Comparison of ENCODE assay signal across 25 mouse cellular contexts in the genomic region with DNA sequence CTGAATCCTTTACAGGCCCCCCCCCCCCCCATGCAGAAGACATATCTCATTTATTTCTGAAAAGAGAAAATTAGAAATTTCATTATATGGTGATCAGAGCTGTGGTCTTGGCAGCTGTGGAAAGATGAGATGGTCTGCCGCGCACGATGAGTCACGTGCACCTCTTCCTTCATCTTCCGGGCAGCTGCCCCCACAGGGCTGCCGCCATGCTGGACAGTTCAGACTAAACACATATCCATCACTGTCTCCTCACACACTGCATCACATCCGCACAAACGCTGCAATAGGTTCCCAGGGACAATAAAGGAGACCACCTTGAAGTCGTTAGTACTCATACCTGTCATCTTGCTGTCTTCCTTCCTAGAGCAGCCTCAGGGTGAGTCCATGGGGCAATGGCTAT.
DNase-seq lines count a peak whose midpoint lies in the region; ATAC-seq and TF ChIP-seq lines count a peak whose summit lies in the region.
"Had no signal": no experiment of that assay in that cellular context is flagged by ENCODE, and none has a peak within 500 bp of the region (broad histone marks: within the 10 kb centered on the region; RNA-seq: fewer than 3 reads in every experiment).

No protein-coding gene starts in this region.

- DNase-seq in embryo, embryonic 10 days (ENCODE audit: low spot score), result peak; percentile 13
- DNase-seq in embryo, embryonic 11 days, result no peak
- DNase-seq in lung, embryonic 14.5 days, result peak; percentile 65
- DNase-seq in lung, postnatal 36 days, result no peak
- DNase-seq in lung, postnatal 0 days (ENCODE audit: low spot score), result no peak
- no peak for DNase-seq in lung, postnatal 14 days
- no peak for DNase-seq in testis, postnatal 14 days (ENCODE audit: low spot score)
- DNase-seq: adrenal gland, adult 2 months; adrenal gland, postnatal 10 days; adrenal gland, postnatal 25 days; B cell, adult 2 months; cerebellum, adult 11 months; cerebellum, adult 18-20 months; cerebellum, adult 8-10 months; cerebellum, adult 9-11 months; cerebellum, postnatal 14 days; cerebellum, postnatal 36 days had no signal

- no peaks in the 10 kb centered on the region for H3K27me3 ChIP-seq in lung, embryonic 14.5 days (ENCODE audit: insufficient read depth, low read length)
- no peaks in the 10 kb centered on the region for H3K27me3 ChIP-seq in lung, postnatal 0 days (replicated peaks; ENCODE audit: insufficient read depth, low read length)
- no peaks in the 10 kb centered on the region for H3K27me3 ChIP-seq in testis, adult 2 months (ENCODE audit: control insufficient read depth, insufficient read depth, low read length)
- H3K27me3 ChIP-seq: embryonic facial prominence, embryonic 13.5 days; embryonic facial prominence, embryonic 15.5 days; forebrain, embryonic 12.5 days had no signal

- peak; percentile 69 for TF ChIP-seq EP300 in lung, postnatal 0 days (IDR thresholded peaks at IDR 0.05)

- TF ChIP-seq CTCF in lung, embryonic 14.5 days (IDR thresholded peaks at IDR 0.05; ENCODE audit: low read depth), result no peak
- no peak for TF ChIP-seq CTCF in lung, postnatal 0 days (IDR thresholded peaks at IDR 0.05)
- no peak for TF ChIP-seq CTCF in testis, adult 2 months (IDR thresholded peaks at IDR 0.05; ENCODE audit: control insufficient read depth, insufficient read depth, insufficient replicate concordance, low read depth, low read length)

- no peak for TF ChIP-seq POLR2A in testis, adult 2 months (IDR thresholded peaks at IDR 0.05; ENCODE audit: control insufficient read depth, low read depth, low read length)

- H3K4me1 ChIP-seq in lung, embryonic 14.5 days (ENCODE audit: insufficient read depth), result peaks cover 6% of the 10 kb centered on the region; the same call in 1 of the 2 replicates
- no peaks in the 10 kb centered on the region for H3K4me1 ChIP-seq in lung, postnatal 0 days (ENCODE audit: insufficient read depth, low read depth, low read length)
- no peaks in the 10 kb centered on the region for H3K4me1 ChIP-seq in testis, adult 2 months (ENCODE audit: control insufficient read depth, insufficient read depth, low read length)
- H3K4me1 ChIP-seq: forebrain, embryonic 10.5 days; forebrain, embryonic 12.5 days had no signal

- H3K36me3 ChIP-seq in lung, embryonic 14.5 days (ENCODE audit: insufficient read depth), result no peaks in the 10 kb centered on the region
- no peaks in the 10 kb centered on the region for H3K36me3 ChIP-seq in lung, postnatal 0 days (ENCODE audit: insufficient read depth, low read length)
- H3K36me3 ChIP-seq in testis, adult 2 months (ENCODE audit: control insufficient read depth, insufficient read depth, low read length), result no peaks in the 10 kb centered on the region
- H3K36me3 ChIP-seq: embryonic facial prominence, embryonic 13.5 days; embryonic facial prominence, embryonic 15.5 days; forebrain, embryonic 10.5 days; forebrain, embryonic 12.5 days had no signal

- H3K27ac ChIP-seq in lung, embryonic 14.5 days (ENCODE audit: low read depth), result no peak overlapping the region
- H3K27ac ChIP-seq in lung, postnatal 0 days (ENCODE audit: low read length), result no peak overlapping the region
- H3K27ac ChIP-seq in testis, adult 2 months (ENCODE audit: control insufficient read depth, insufficient read depth, low read depth, low read length), result peak overlapping the region; percentile 37; the same call in 1 of the 2 replicates
- H3K27ac ChIP-seq: embryonic facial prominence, embryonic 13.5 days; embryonic facial prominence, embryonic 15.5 days; forebrain, embryonic 10.5 days; forebrain, embryonic 12.5 days had no signal

- WGBS in lung, embryonic 14.5 days, result 31% methylated on average over 9 of the region's 9 CpGs
- 40% methylated on average over 9 of the region's 9 CpGs for WGBS in lung, postnatal 0 days

- no peak overlapping the region for H3K9ac ChIP-seq in lung, embryonic 14.5 days
- no peak overlapping the region for H3K9ac ChIP-seq in lung, postnatal 0 days (replicated peaks; ENCODE audit: low read depth)
- H3K9ac ChIP-seq: embryonic facial prominence, embryonic 13.5 days; embryonic facial prominence, embryonic 15.5 days; forebrain, embryonic 12.5 days had no signal

- ATAC-seq in lung, embryonic 14.5 days (ENCODE audit: insufficient read depth), result peak; percentile 73
- peak; percentile 74 for ATAC-seq in lung, postnatal 0 days
- ATAC-seq: forebrain, embryonic 14.5 days; forebrain, embryonic 16.5 days had no signal

- H3K9me3 ChIP-seq in lung, embryonic 14.5 days (ENCODE audit: low read depth, low read length), result no peaks in the 10 kb centered on the region
- no peaks in the 10 kb centered on the region for H3K9me3 ChIP-seq in lung, postnatal 0 days (ENCODE audit: low read length)
- H3K9me3 ChIP-seq: embryonic facial prominence, embryonic 13.5 days; embryonic facial prominence, embryonic 15.5 days; forebrain, embryonic 10.5 days; forebrain, embryonic 12.5 days had no signal

- no peak overlapping the region for H3K4me3 ChIP-seq in lung, embryonic 14.5 days (ENCODE audit: low read depth, low read length)
- no peak overlapping the region for H3K4me3 ChIP-seq in lung, postnatal 0 days (ENCODE audit: low read depth, low read length)
- H3K4me3 ChIP-seq in testis, adult 2 months (ENCODE audit: control insufficient read depth, low read depth, low read length), result no peak overlapping the region
- H3K4me3 ChIP-seq: embryonic facial prominence, embryonic 13.5 days; embryonic facial prominence, embryonic 15.5 days; erythroblast, embryonic 14.5 days; forebrain, embryonic 10.5 days; forebrain, embryonic 12.5 days had no signal

- H3K4me2 ChIP-seq in lung, embryonic 14.5 days, result no peak overlapping the region
- H3K4me2 ChIP-seq in lung, postnatal 0 days (replicated peaks; ENCODE audit: low read depth, low read length), result no peak overlapping the region
- H3K4me2 ChIP-seq: embryonic facial prominence, embryonic 13.5 days; embryonic facial prominence, embryonic 15.5 days; forebrain, embryonic 12.5 days had no signal

Comparison
In these comparisons a context has a peak if more than half of its experiments do, and no peak if none do; other contexts are left out.
1. DNase-seq: peak in embryo, embryonic 10 days (single experiment) and lung, embryonic 14.5 days (single experiment); none in embryo, embryonic 11 days (single experiment), lung, postnatal 36 days (single experiment), lung, postnatal 0 days (single experiment), lung, postnatal 14 days (single experiment) and testis, postnatal 14 days (single experiment).